ENCODE assay signal across 20 mouse cellular contexts in genomic region chr17:14682836-14683235, GRCm38 (mm10). TPM values are rescaled to one million over a fixed set of nuclear protein-coding genes. Genes with fewer than 3 reads are reported as not detected.
DNase-seq lines count a peak whose midpoint lies in the region; ATAC-seq and TF ChIP-seq lines count a peak whose summit lies in the region.
"Had no signal": no experiment of that assay in that cellular context is flagged by ENCODE, and none has a peak within 500 bp of the region (broad histone marks: within the 10 kb centered on the region; RNA-seq: fewer than 3 reads in every experiment).

No protein-coding gene starts in this region.

- no peak overlapping the region for H3K4me2 ChIP-seq in intestine, embryonic 16.5 days (ENCODE audit: low read depth, low read length)
- H3K4me2 ChIP-seq: embryonic facial prominence, embryonic 12.5 days had no signal

- WGBS in intestine, embryonic 16.5 days: 88% methylated on average over 7 of the region's 7 CpGs

- ATAC-seq in intestine, embryonic 16.5 days: no peak
- ATAC-seq: forebrain, embryonic 14.5 days; forebrain, embryonic 16.5 days had no signal

- no peaks in the 10 kb centered on the region for H3K27me3 ChIP-seq in intestine, embryonic 16.5 days (replicated peaks; ENCODE audit: control insufficient read depth, insufficient read depth, low read length)
- H3K27me3 ChIP-seq: embryonic facial prominence, embryonic 12.5 days had no signal

- no peak for TF ChIP-seq CTCF in gastrocnemius, adult 2 months (IDR thresholded peaks at IDR 0.05)

- no peaks in the 10 kb centered on the region for H3K9me3 ChIP-seq in intestine, embryonic 16.5 days (ENCODE audit: control insufficient read depth, low read length)
- H3K9me3 ChIP-seq: embryonic facial prominence, embryonic 10.5 days; embryonic facial prominence, embryonic 12.5 days had no signal

- H3K4me3 ChIP-seq in gastrocnemius, adult 2 months: no peak overlapping the region
- H3K4me3 ChIP-seq in intestine, embryonic 16.5 days (ENCODE audit: low read length): no peak overlapping the region
- H3K4me3 ChIP-seq: embryonic facial prominence, embryonic 10.5 days; embryonic facial prominence, embryonic 12.5 days had no signal

- no peak overlapping the region for H3K9ac ChIP-seq in intestine, embryonic 16.5 days (ENCODE audit: low read depth, low read length)
- H3K9ac ChIP-seq: embryonic facial prominence, embryonic 12.5 days had no signal

- no peaks in the 10 kb centered on the region for H3K4me1 ChIP-seq in intestine, embryonic 16.5 days (ENCODE audit: control insufficient read depth, insufficient read depth, low read length)
- H3K4me1 ChIP-seq: embryonic facial prominence, embryonic 10.5 days; embryonic facial prominence, embryonic 12.5 days had no signal

- no peaks in the 10 kb centered on the region; the same call in 1 of the 2 replicates for H3K36me3 ChIP-seq in intestine, embryonic 16.5 days (ENCODE audit: control insufficient read depth, insufficient read depth, low read length)
- H3K36me3 ChIP-seq: embryonic facial prominence, embryonic 10.5 days had no signal

- 0 out of 2 replicates have a peak overlapping the region, but pooled peaks have one; percentile 12 for H3K27ac ChIP-seq in gastrocnemius, adult 2 months
- H3K27ac ChIP-seq in intestine, embryonic 16.5 days (ENCODE audit: low read length): no peak overlapping the region
- H3K27ac ChIP-seq: embryonic facial prominence, embryonic 10.5 days; embryonic facial prominence, embryonic 12.5 days had no signal

- intact Hi-C loops in gastrocnemius, adult 2 months (cut with DNase I): no loop called here
- intact Hi-C loops in gastrocnemius, postnatal 14 days (cut with DNase I; ENCODE audit: low total_unique reads): no loop called here
- intact Hi-C loops in left cerebral cortex, postnatal 36 days (cut with DNase I): no loop called here

- peak; percentile 67 for DNase-seq in gastrocnemius, adult 2 months
- DNase-seq in gastrocnemius, postnatal 10 days: no peak
- DNase-seq in gastrocnemius, adult 8-10 months (ENCODE audit: low spot score in 2 of 2): peak; percentile 28 to 44
- peak; percentile 49 for DNase-seq in gastrocnemius, postnatal 14 days
- peak; percentile 64 for DNase-seq in skeletal muscle tissue, adult 2 months (ENCODE audit: low read depth, low spot score)
- no peak for DNase-seq in left cerebral cortex, postnatal 36 days (ENCODE audit: low spot score in 2 of 2)
- DNase-seq: adrenal gland, adult 8-10 months; adrenal gland, postnatal 14 days; adrenal gland, postnatal 36 days; cerebellum, adult 11-12 months; cerebellum, adult 2 months; cerebellum, adult 9-10 months; cerebellum, postnatal 10 days; cerebellum, postnatal 25 days had no signal

RNA-seq across cellular contexts. Expression of gene Thbs2, which starts 11.2 kb away (rescaled TPM):
- total RNA-seq in gastrocnemius, adult 2 months (2021): 10 to 100 TPM in 1 of 2 experiments, 1 to 10 TPM in 1; 5.9 to 15.6 TPM
- 10 to 100 TPM; 66.4 to 84.2 TPM for total RNA-seq in gastrocnemius, postnatal 10 days (2021)
- total RNA-seq in gastrocnemius, adult 8-10 months (2022): 10 to 100 TPM in 2 of 4 experiments, 1 to 10 TPM in 2; 4.0 to 11.3 (median 7.7) TPM
- total RNA-seq in gastrocnemius, postnatal 14 days (2021): 10 to 100 TPM; 33.7 to 41.8 TPM
- polyA plus RNA-seq in intestine, embryonic 16.5 days (2015; fragmentation: Nextera tagmentation; extraction: Ambion mirVana): 49.6 and 55.1 TPM in 2 replicates
- total RNA-seq in left cerebral cortex, postnatal 36 days (2021): 1 to 10 TPM; 4.6 to 4.8 TPM
- total RNA-seq: MEL had no signal

Comparison
In these comparisons a context has a peak if more than half of its experiments do, and no peak if none do; other contexts are left out.
1. DNase-seq: peak in gastrocnemius, adult 2 months (single experiment), gastrocnemius, adult 8-10 months (2 of 2), gastrocnemius, postnatal 14 days (single experiment) and skeletal muscle tissue, adult 2 months (single experiment); none in gastrocnemius, postnatal 10 days (single experiment) and left cerebral cortex, postnatal 36 days (0 of 2).